Mouse (Mus musculus): ENCODE data around the gene Exosc9. TPM values are rescaled to one million over a fixed set of nuclear protein-coding genes. Genes with fewer than 3 reads are reported as not detected.

The Exosc9 gene
- polyA plus RNA-seq, 1 experiment from 2014 or later, result 33.5 TPM

DNA sequence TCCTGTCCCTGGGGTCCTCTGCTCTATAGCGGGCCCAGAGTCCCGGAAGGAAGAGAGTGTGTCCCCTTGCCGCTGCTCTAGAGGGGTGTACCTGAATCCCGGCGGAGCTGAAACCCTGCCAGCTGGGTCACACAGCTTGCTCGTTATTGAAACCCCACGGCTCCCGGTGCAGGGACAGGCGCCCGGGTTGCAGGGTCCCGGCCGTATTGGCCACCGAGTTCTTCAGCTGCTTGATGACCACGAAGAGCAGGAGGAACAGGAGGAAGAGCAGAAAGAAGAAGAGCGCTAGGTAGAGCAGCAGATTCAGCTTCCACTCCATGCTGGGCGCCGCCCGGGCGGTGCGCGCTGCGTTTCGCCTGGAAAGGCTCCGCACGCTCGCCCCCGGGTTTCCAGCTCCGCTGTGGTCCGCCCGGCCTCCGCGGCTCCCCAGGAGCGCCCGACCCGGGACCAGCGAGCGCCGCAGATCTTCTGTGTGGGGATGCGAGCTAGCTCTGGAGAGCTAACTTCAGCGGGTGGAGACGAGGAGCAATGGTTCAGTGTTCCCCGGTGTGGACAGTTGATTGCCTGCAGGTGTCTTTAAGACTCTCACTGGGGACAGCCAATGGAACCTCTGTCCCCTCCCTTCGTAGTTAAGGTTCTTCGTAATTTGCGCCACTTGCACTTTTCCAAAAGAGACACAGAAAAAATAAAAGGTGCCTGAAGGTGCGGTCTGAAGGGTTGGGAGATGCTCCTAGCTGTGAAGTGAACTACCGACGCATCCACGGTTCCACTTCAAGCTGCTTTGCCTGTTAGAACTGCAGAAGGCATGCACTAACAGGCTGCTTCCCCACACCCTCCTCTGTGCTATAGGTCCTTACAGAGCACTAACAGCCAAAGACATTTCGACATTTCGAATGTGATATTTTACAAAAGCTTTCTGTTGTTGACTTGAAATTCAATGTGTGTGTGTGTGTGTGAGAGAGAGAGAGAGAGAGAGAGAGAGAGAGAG, 31.0 kb upstream of the Exosc9 start, which contains the start of gene Gm11549:
Gm11549 (minus strand) TSS at position 741 of the 988 bp plus-strand sequence.
- peak within 1 kb of the TSS; percentile 81 for H3K4me2 ChIP-seq (replicated peaks; ENCODE audit: low read depth)
- H3K9ac ChIP-seq (ENCODE audit: low read length), result peak within 1 kb of the TSS; percentile 35
- peaks cover 2% of the 10 kb centered on the region; the same call in 1 of the 2 replicates for H3K27me3 ChIP-seq (ENCODE audit: control insufficient read depth, insufficient read depth, low read length)
- TF ChIP-seq EP300 (optimal IDR thresholded peaks at IDR 0.05) (no peak), CTCF (IDR thresholded peaks at IDR 0.05; ENCODE audit: low read depth) (no peak)
- no peak within 1 kb of the TSS for H3K27ac ChIP-seq (replicated peaks)
- DNase-seq (ENCODE audit: low spot score), result peak; percentile 28
- 0 out of 2 replicates have a peak, but pooled peaks have one; percentile 35 for ATAC-seq (ENCODE audit: low FRiP score, low TSS enrichment)
- H3K9me3 ChIP-seq (ENCODE audit: control insufficient read depth, low read length), result no peaks in the 10 kb centered on the region
- H3K4me3 ChIP-seq (ENCODE audit: low read depth, low read length), result peak within 1 kb of the TSS; percentile 48
- WGBS, result 1% methylated on average over 51 of the region's 51 CpGs
- H3K36me3 ChIP-seq (ENCODE audit: control insufficient read depth, insufficient read depth, low read length), result no peaks in the 10 kb centered on the region
- no peaks in the 10 kb centered on the region; the same call in 1 of the 2 replicates for H3K4me1 ChIP-seq (replicated peaks; ENCODE audit: control insufficient read depth, insufficient read depth)

DNA sequence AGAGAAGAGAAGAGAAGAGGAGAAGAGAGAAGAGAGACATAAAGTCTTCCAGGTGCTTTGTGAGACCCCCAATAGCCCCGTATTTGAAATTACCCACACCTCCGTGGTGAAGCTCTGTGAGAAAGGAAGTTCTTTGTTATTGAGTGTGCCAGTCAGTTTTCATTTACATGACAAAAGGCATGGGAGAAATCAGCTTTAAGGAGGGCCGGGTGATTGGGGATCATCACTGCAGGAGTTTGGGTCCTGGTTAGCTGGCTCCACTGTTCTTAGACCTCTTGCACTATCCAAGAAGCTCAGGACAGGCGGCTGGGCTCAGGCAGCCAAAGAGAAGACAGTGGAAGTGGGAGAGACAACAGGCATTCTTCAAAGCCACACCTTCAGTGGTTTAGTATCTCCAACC, 30.3 kb upstream of the Exosc9 start:
- Histone ChIP-seq H3K9me3 (ENCODE audit: control insufficient read depth, low read length) (no peaks in the 10 kb centered on the region), H3K4me2 (replicated peaks; ENCODE audit: low read depth) (no peak overlapping the region), H3K4me1 (replicated peaks; ENCODE audit: control insufficient read depth, insufficient read depth) (no peaks in the 10 kb centered on the region; the same call in 1 of the 2 replicates), H3K4me3 (ENCODE audit: low read depth, low read length) (no peak overlapping the region), H3K9ac (ENCODE audit: low read length) (no peak overlapping the region), H3K36me3 (ENCODE audit: control insufficient read depth, insufficient read depth, low read length) (no peaks in the 10 kb centered on the region), H3K27ac (replicated peaks) (no peak overlapping the region), H3K27me3 (ENCODE audit: control insufficient read depth, insufficient read depth, low read length) (peaks cover 2% of the 10 kb centered on the region; the same call in 1 of the 2 replicates)
- no peak for ATAC-seq (ENCODE audit: low FRiP score, low TSS enrichment)
- no peak for DNase-seq (ENCODE audit: low spot score)
- 24% methylated on average over 4 of the region's 4 CpGs for WGBS
- no peak for TF ChIP-seq EP300 (optimal IDR thresholded peaks at IDR 0.05)
- no peak for TF ChIP-seq CTCF (IDR thresholded peaks at IDR 0.05; ENCODE audit: low read depth)

GRCm38 (mm10) chr3:36524466-36524865, 27.9 kb upstream of the Exosc9 start:
- TF ChIP-seq EP300 (optimal IDR thresholded peaks at IDR 0.05) (no peak), CTCF (IDR thresholded peaks at IDR 0.05; ENCODE audit: low read depth) (no peak)
- Histone ChIP-seq H3K9ac (ENCODE audit: low read length) (no peak overlapping the region), H3K4me2 (replicated peaks; ENCODE audit: low read depth) (no peak overlapping the region), H3K4me1 (replicated peaks; ENCODE audit: control insufficient read depth, insufficient read depth) (no peaks in the 10 kb centered on the region; the same call in 1 of the 2 replicates), H3K36me3 (ENCODE audit: control insufficient read depth, insufficient read depth, low read length) (no peaks in the 10 kb centered on the region), H3K4me3 (ENCODE audit: low read depth, low read length) (no peak overlapping the region), H3K27ac (replicated peaks) (no peak overlapping the region), H3K27me3 (ENCODE audit: control insufficient read depth, insufficient read depth, low read length) (peaks cover 2% of the 10 kb centered on the region; the same call in 1 of the 2 replicates), H3K9me3 (ENCODE audit: control insufficient read depth, low read length) (no peaks in the 10 kb centered on the region)
- WGBS, result 50% methylated on average over 3 of the region's 3 CpGs
- DNase-seq (ENCODE audit: low spot score) (no peak), ATAC-seq (ENCODE audit: low FRiP score, low TSS enrichment) (no peak)

GRCm38 (mm10) chr3:36530345-36530744, 22.1 kb upstream of the Exosc9 start:
- TF ChIP-seq EP300 (optimal IDR thresholded peaks at IDR 0.05), result no peak
- no peak for TF ChIP-seq CTCF (IDR thresholded peaks at IDR 0.05; ENCODE audit: low read depth)
- Histone ChIP-seq H3K9ac (ENCODE audit: low read length) (no peak overlapping the region), H3K27ac (replicated peaks) (no peak overlapping the region), H3K36me3 (ENCODE audit: control insufficient read depth, insufficient read depth, low read length) (no peaks in the 10 kb centered on the region), H3K9me3 (ENCODE audit: control insufficient read depth, low read length) (no peaks in the 10 kb centered on the region), H3K4me3 (ENCODE audit: low read depth, low read length) (no peak overlapping the region), H3K27me3 (ENCODE audit: control insufficient read depth, insufficient read depth, low read length) (no peaks in the 10 kb centered on the region), H3K4me1 (replicated peaks; ENCODE audit: control insufficient read depth, insufficient read depth) (0 out of 2 replicates have a peak, but pooled peaks cover 2% of the 10 kb centered on the region), H3K4me2 (replicated peaks; ENCODE audit: low read depth) (no peak overlapping the region)
- ATAC-seq (ENCODE audit: low FRiP score, low TSS enrichment) (no peak), DNase-seq (ENCODE audit: low spot score) (no peak)
- 75% methylated on average over 6 of the region's 6 CpGs for WGBS

GRCm38 (mm10) chr3:36530781-36531180, 21.6 kb upstream of the Exosc9 start:
- no peak overlapping the region for H3K4me3 ChIP-seq (ENCODE audit: low read depth, low read length)
- H3K4me1 ChIP-seq (replicated peaks; ENCODE audit: control insufficient read depth, insufficient read depth), result 0 out of 2 replicates have a peak, but pooled peaks cover 2% of the 10 kb centered on the region
- WGBS, result 73% methylated on average over 5 of the region's 5 CpGs
- no peak for TF ChIP-seq CTCF (IDR thresholded peaks at IDR 0.05; ENCODE audit: low read depth)
- no peak for TF ChIP-seq EP300 (optimal IDR thresholded peaks at IDR 0.05)
- H3K4me2 ChIP-seq (replicated peaks; ENCODE audit: low read depth), result no peak overlapping the region
- no peaks in the 10 kb centered on the region for H3K27me3 ChIP-seq (ENCODE audit: control insufficient read depth, insufficient read depth, low read length)
- no peak overlapping the region for H3K27ac ChIP-seq (replicated peaks)
- no peak overlapping the region for H3K9ac ChIP-seq (ENCODE audit: low read length)
- H3K36me3 ChIP-seq (ENCODE audit: control insufficient read depth, insufficient read depth, low read length), result no peaks in the 10 kb centered on the region
- ATAC-seq (ENCODE audit: low FRiP score, low TSS enrichment), result no peak
- H3K9me3 ChIP-seq (ENCODE audit: control insufficient read depth, low read length), result no peaks in the 10 kb centered on the region
- no peak for DNase-seq (ENCODE audit: low spot score)
